In genomic region chr16:60873726-60874125, GRCm38 (mm10) we compare ENCODE assay signal across 15 mouse cellular contexts.
"Had no signal": no experiment of that assay in that cellular context is flagged by ENCODE, and none has a peak within 500 bp of the region (broad histone marks: within the 10 kb centered on the region; RNA-seq: fewer than 3 reads in every experiment).

No protein-coding gene starts in this region.

- H3K4me1 ChIP-seq: midbrain, embryonic 13.5 days; midbrain, embryonic 15.5 days; neural tube, embryonic 12.5 days; stomach, embryonic 15.5 days had no signal

- H3K4me3 ChIP-seq: midbrain, embryonic 13.5 days; midbrain, embryonic 15.5 days; neural tube, embryonic 12.5 days; stomach, embryonic 15.5 days had no signal

- DNase-seq: lung, adult 18-20 months; lung, embryonic 14.5 days; lung, postnatal 10 days; lung, postnatal 4 days; right cerebral cortex, postnatal 14 days; thymus, adult 2 months; thymus, postnatal 14 days; thymus, postnatal 36 days had no signal

- H3K9me3 ChIP-seq: midbrain, embryonic 13.5 days; midbrain, embryonic 15.5 days; neural tube, embryonic 12.5 days; stomach, embryonic 15.5 days had no signal

- ATAC-seq: midbrain, embryonic 13.5 days; midbrain, embryonic 15.5 days had no signal

- H3K27me3 ChIP-seq: midbrain, embryonic 13.5 days; midbrain, embryonic 15.5 days; neural tube, embryonic 12.5 days; stomach, embryonic 15.5 days had no signal

- H3K27ac ChIP-seq: liver, embryonic 14.5 days; midbrain, embryonic 13.5 days; midbrain, embryonic 15.5 days; neural tube, embryonic 12.5 days; stomach, embryonic 15.5 days; stomach, postnatal 0 days had no signal

- H3K36me3 ChIP-seq: midbrain, embryonic 13.5 days; midbrain, embryonic 15.5 days; neural tube, embryonic 12.5 days; stomach, embryonic 15.5 days had no signal

- H3K9ac ChIP-seq: liver, embryonic 14.5 days; lung, embryonic 14.5 days; midbrain, embryonic 13.5 days; midbrain, embryonic 15.5 days; neural tube, embryonic 12.5 days; stomach, embryonic 15.5 days had no signal

- H3K4me2 ChIP-seq: lung, embryonic 14.5 days; midbrain, embryonic 11.5 days; midbrain, embryonic 13.5 days; midbrain, embryonic 15.5 days; neural tube, embryonic 12.5 days; stomach, embryonic 15.5 days had no signal
